Mouse (Mus musculus): ENCODE measurements around the gene Elovl1. TPM values are rescaled to one million over a fixed set of nuclear protein-coding genes. Genes with fewer than 3 reads are reported as not detected.

The Elovl1 gene
- polyA plus RNA-seq, 1 experiment, result 10.7 TPM

- no peak overlapping the region for H3K27ac ChIP-seq (replicated peaks; ENCODE audit: low read depth, low read length)
These were observed 11.6 kb upstream of the Elovl1 start for GRCm38 (mm10) chr4:118416329-118416728.

DNA sequence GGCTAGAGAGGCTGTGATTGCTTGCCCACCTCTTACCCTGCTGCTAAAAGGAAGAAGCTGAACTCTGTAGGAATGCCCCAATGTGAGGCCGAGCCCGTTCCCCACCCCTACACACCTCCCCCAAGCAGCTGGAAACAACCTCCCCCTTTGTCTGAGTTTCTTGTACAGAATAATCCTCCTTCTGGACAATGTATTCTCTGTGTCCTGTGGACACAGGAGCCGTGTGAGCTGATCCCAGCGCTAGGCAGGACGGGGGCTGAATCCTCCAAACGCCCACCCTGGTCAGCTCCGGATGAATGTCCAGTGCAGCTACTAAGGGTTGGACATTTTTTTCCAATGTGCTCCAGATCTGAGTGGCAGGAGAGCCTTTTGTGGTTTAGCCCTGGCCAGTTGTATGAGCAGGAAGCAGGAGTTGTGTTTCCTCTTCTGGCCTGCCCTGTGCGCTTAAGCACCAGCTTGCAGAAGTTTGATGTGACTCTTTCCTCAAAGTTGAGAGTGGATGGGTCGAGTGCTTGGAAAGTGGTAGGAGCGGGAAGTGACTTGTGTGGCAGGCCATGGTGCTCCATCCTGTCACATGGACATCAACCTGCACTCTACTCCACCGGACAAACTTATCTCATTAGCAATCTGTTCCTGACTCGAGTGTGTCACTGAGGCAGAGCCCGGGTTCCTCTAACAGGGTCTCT lies 10.6 kb upstream of the Elovl1 start:
- Histone ChIP-seq H3K4me3 (ENCODE audit: insufficient read depth, low read depth, low read length) (no peak overlapping the region), H3K27ac (replicated peaks; ENCODE audit: low read depth, low read length) (no peak overlapping the region), H3K4me1 (ENCODE audit: control insufficient read depth, insufficient read depth, insufficient read length, low read length) (no peaks in the 10 kb centered on the region)

More at GRCm38 (mm10) chr4:118416329-118416728, 11.6 kb upstream of the Elovl1 start:
- Histone ChIP-seq H3K4me3 (ENCODE audit: insufficient read depth, low read depth, low read length) (no peak overlapping the region), H3K4me1 (ENCODE audit: control insufficient read depth, insufficient read depth, insufficient read length, low read length) (no peaks in the 10 kb centered on the region)

- Histone ChIP-seq H3K4me3 (ENCODE audit: insufficient read depth, low read depth, low read length) (no peak overlapping the region), H3K4me1 (ENCODE audit: control insufficient read depth, insufficient read depth, insufficient read length, low read length) (no peaks in the 10 kb centered on the region), H3K27ac (replicated peaks; ENCODE audit: low read depth, low read length) (no peak overlapping the region)
These were observed 6.5 kb upstream of the Elovl1 start for GRCm38 (mm10) chr4:118421384-118421783.

GRCm38 (mm10) chr4:118424541-118425160 lies 3.2 kb upstream of the Elovl1 start:
- peaks cover 7% of the 10 kb centered on the region; the same call in 1 of the 2 replicates for H3K4me1 ChIP-seq (ENCODE audit: control insufficient read depth, insufficient read depth, insufficient read length, low read length)
- H3K4me3 ChIP-seq (ENCODE audit: insufficient read depth, low read depth, low read length), result no peak overlapping the region
- H3K27ac ChIP-seq (replicated peaks; ENCODE audit: low read depth, low read length), result no peak overlapping the region

DNA sequence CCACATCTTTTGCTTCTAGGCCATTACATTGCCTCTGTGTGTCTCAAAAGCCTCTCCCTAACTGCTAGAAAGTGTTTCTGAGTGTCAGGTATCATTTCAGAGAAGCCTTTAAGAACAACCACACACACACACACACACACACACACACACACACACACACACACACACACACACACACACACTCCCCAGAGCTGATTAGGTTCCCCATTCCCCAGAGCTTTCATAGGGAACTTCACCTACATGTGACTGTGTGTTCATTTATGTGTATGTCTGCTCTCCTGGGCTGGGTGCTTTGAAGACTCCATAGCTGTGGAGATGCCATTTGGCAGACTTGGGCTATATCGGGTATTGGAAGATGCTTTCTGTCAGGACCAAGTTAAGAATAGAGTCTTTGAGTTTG lies 2.5 kb upstream of the Elovl1 start:
- Histone ChIP-seq H3K27ac (replicated peaks; ENCODE audit: low read depth, low read length) (no peak overlapping the region), H3K4me3 (ENCODE audit: insufficient read depth, low read depth, low read length) (no peak overlapping the region), H3K4me1 (ENCODE audit: control insufficient read depth, insufficient read depth, insufficient read length, low read length) (peaks cover 7% of the 10 kb centered on the region; the same call in 1 of the 2 replicates)

- peak overlapping the region; percentile 64 for H3K4me3 ChIP-seq (ENCODE audit: insufficient read depth, low read depth, low read length)
- peaks cover 7% of the 10 kb centered on the region; the same call in 1 of the 2 replicates for H3K4me1 ChIP-seq (ENCODE audit: control insufficient read depth, insufficient read depth, insufficient read length, low read length)
- H3K27ac ChIP-seq (replicated peaks; ENCODE audit: low read depth, low read length), result peak overlapping the region; percentile 93
These were observed 502 bp upstream of the Elovl1 start for GRCm38 (mm10) chr4:118427415-118427767.

- Histone ChIP-seq H3K4me1 (ENCODE audit: control insufficient read depth, insufficient read depth, insufficient read length, low read length) (peaks cover 7% of the 10 kb centered on the region; the same call in 1 of the 2 replicates), H3K27ac (replicated peaks; ENCODE audit: low read depth, low read length) (peak overlapping the region; percentile 96), H3K4me3 (ENCODE audit: insufficient read depth, low read depth, low read length) (peak overlapping the region; percentile 89)
These were observed 780 bp downstream of the Elovl1 start for GRCm38 (mm10) chr4:118428531-118429214.

GRCm38 (mm10) chr4:118429215-118429895 lies 1.5 kb downstream of the Elovl1 start:
- H3K4me3 ChIP-seq (ENCODE audit: insufficient read depth, low read depth, low read length), result peak overlapping the region; percentile 89
- no peak overlapping the region for H3K27ac ChIP-seq (replicated peaks; ENCODE audit: low read depth, low read length)

GRCm38 (mm10) chr4:118432332-118432731 lies 4.4 kb downstream of the Elovl1 start:
- Histone ChIP-seq H3K27ac (replicated peaks; ENCODE audit: low read depth, low read length) (no peak overlapping the region), H3K4me1 (ENCODE audit: control insufficient read depth, insufficient read depth, insufficient read length, low read length) (peaks cover 10% of the 10 kb centered on the region; the same call in 1 of the 2 replicates), H3K4me3 (ENCODE audit: insufficient read depth, low read depth, low read length) (no peak overlapping the region)

More at GRCm38 (mm10) chr4:118429215-118429895, 1.5 kb downstream of the Elovl1 start:
- H3K4me1 ChIP-seq (ENCODE audit: control insufficient read depth, insufficient read depth, insufficient read length, low read length), result peaks cover 7% of the 10 kb centered on the region; the same call in 1 of the 2 replicates

DNA sequence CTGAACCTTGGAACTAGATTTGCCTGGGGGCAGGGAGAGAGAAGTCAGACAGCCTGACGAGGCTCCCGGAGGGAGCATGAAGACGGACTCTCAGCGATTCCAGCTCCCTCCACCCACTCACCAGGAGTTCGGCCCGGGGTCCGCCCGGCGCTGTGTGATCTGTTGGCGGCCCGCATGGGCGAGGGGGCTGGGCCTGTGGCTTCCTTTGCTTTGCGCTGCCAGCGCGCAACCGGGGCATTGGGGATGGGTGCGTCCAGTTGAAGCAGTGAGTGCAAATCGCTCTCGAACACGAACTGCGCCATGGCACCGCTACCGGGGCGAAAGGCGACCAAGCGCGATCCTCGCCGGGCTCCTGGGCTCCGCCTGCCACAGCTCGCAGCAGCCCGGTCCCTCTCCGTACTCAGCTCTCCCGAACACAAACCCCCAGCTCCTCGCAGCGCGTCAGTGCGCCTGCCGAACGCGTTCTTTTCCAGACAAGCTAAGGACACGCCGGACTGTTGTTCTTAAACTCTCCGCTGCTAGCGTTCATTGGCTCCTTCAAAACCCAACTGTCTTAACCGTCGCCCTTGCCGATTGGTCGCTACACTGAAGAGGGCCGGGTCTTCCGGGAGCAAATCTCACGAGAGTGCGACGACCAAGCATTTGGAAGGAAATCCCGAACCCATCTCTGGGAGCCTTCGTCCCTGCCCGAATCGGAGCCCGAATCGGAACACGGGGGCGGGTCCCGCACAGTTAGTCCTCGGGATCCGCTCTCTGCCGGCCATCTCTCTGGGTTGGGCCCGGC lies 9.1 kb downstream of the Elovl1 start, which contains the start of gene Cdc20:
Gene Cdc20, minus strand, starts transcription at position 533 of the 784 bp plus-strand sequence.
- H3K4me3 ChIP-seq (ENCODE audit: insufficient read depth, low read depth, low read length), result peak within 1 kb of the TSS; percentile 54
- peak within 1 kb of the TSS; percentile 36 for H3K27ac ChIP-seq (replicated peaks; ENCODE audit: low read depth, low read length)
- H3K4me1 ChIP-seq (ENCODE audit: control insufficient read depth, insufficient read depth, insufficient read length, low read length), result 0 out of 2 replicates have a peak, but pooled peaks cover 6% of the 10 kb centered on the region

- H3K4me3 ChIP-seq (ENCODE audit: insufficient read depth, low read depth, low read length), result peak overlapping the region; percentile 54
- H3K27ac ChIP-seq (replicated peaks; ENCODE audit: low read depth, low read length), result peak overlapping the region; percentile 36
These were observed 9.9 kb downstream of the Elovl1 start for GRCm38 (mm10) chr4:118437829-118438253.

DNA sequence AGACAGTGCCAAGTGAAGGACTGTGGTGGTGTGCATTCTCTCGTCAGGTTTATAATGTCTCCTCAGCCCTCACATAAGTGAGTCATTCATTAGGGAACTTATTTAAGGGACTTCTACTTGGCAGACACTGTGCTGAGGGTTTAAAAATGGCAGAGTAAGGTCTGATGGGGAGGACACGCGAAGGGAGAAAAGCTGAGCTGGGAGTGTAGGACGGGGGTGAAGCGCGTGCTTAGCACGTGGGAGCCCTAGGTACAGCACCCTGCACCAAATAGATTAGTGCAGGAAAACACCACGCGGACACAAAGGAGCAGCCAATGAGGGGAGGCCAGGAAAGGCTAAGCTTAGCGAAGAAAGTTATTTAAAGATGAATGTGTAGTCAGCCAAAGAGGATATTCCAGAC lies 17.2 kb downstream of the Elovl1 start:
- Histone ChIP-seq H3K27ac (replicated peaks; ENCODE audit: low read depth, low read length) (no peak overlapping the region), H3K4me1 (ENCODE audit: control insufficient read depth, insufficient read depth, insufficient read length, low read length) (peaks cover 5% of the 10 kb centered on the region; the same call in 1 of the 2 replicates), H3K4me3 (ENCODE audit: insufficient read depth, low read depth, low read length) (no peak overlapping the region)

More at GRCm38 (mm10) chr4:118437829-118438253, 9.9 kb downstream of the Elovl1 start:
- H3K4me1 ChIP-seq (ENCODE audit: control insufficient read depth, insufficient read depth, insufficient read length, low read length), result 0 out of 2 replicates have a peak, but pooled peaks cover 6% of the 10 kb centered on the region

GRCm38 (mm10) chr4:118445781-118446414 lies 18.0 kb downstream of the Elovl1 start:
- no peak overlapping the region for H3K27ac ChIP-seq (replicated peaks; ENCODE audit: low read depth, low read length)
- H3K4me3 ChIP-seq (ENCODE audit: insufficient read depth, low read depth, low read length), result peak overlapping the region; percentile 42
- peaks cover 5% of the 10 kb centered on the region; the same call in 1 of the 2 replicates for H3K4me1 ChIP-seq (ENCODE audit: control insufficient read depth, insufficient read depth, insufficient read length, low read length)

Measured in brown adipose tissue, adult 24 weeks (tissue).